Mouse (Mus musculus) neural tube, embryonic 11.5 days (tissue): Measurements from ENCODE around the gene Ccdc40. TPM values are rescaled to one million over a fixed set of nuclear protein-coding genes. Genes with fewer than 3 reads are reported as not detected.
"Not testable (repeated sequence)": the region's sequence is repeated elsewhere in the genome, so short reads cannot be mapped to it uniquely, and the experiment has no call there.

Experiments
- ATAC-seq: fragments of 200-750 bp; cut with Nextera tagmentation; 2 replicates; pipeline ENCODE4 v1.8.0; 2017; ENCODE audit warnings: moderate number of reproducible peaks, mild to moderate bottlenecking, moderate TSS enrichment, moderate library complexity; ENCODE audit not compliant: insufficient read depth, low FRiP score, low TSS enrichment
- DNase-seq: peaks from one replicate; pipeline ENCODE4 v3.0.0-alpha.2; 2015; ENCODE audit warnings: low spot score
- H3K27ac ChIP-seq: fragments of 300-500 bp; sonication (generic); 2 replicates; pipeline ENCODE4 v1.5.1; 2014; ENCODE audit warnings: low read depth, mild to moderate bottlenecking, low read length
- H3K27me3 ChIP-seq: fragments of 300-500 bp; sonication (generic); 2 replicates; pipeline ENCODE4 v1.6.1; 2014; ENCODE audit warnings: mild to moderate bottlenecking, low read length, mixed read lengths; ENCODE audit not compliant: control insufficient read depth, insufficient read depth
- H3K36me3 ChIP-seq: fragments of 300-500 bp; sonication (generic); 2 replicates; pipeline ENCODE4 v1.6.1; 2014; ENCODE audit warnings: mild to moderate bottlenecking, low read length, moderate library complexity, mixed read lengths; ENCODE audit not compliant: control insufficient read depth, insufficient read depth
- H3K4me1 ChIP-seq: fragments of 300-500 bp; sonication (generic); 2 replicates; pipeline ENCODE4 v1.6.1; 2014; ENCODE audit warnings: low read length, mixed read lengths; ENCODE audit not compliant: control insufficient read depth, insufficient read depth
- H3K4me2 ChIP-seq: fragments of 300-500 bp; sonication (generic); 2 replicates; pipeline ENCODE4 v1.6.1; 2014; ENCODE audit warnings: low read depth, mild to moderate bottlenecking, moderate library complexity
- H3K4me3 ChIP-seq: fragments of 300-500 bp; sonication (generic); 2 replicates; pipeline ENCODE4 v1.5.1; 2014; ENCODE audit warnings: low read depth, low read length
- H3K9ac ChIP-seq: fragments of 300-500 bp; sonication (generic); 2 replicates; pipeline ENCODE4 v1.6.1; 2014; ENCODE audit warnings: mild to moderate bottlenecking, low read length
- H3K9me3 ChIP-seq: fragments of 300-500 bp; sonication (generic); 2 replicates; pipeline ENCODE4 v1.6.1; 2016; ENCODE audit warnings: low read length; ENCODE audit not compliant: control insufficient read depth
- WGBS: fragments of 180-500 bp; shearing (Covaris S2); extraction: QIAGEN DNeasy Blood & Tissue Kit; methylation state at CpG from one replicate; pipeline ENCODE4 v1.1.7; 2014; 5-methylcytosine and 5-hydroxymethylcytosine counted together
- polyA plus RNA-seq: library from polyadenylated mRNA; unstranded; fragments of >200 nt; fragmentation: Nextera tagmentation; extraction: Ambion mirVana; gene quantifications from 2 replicates; pipeline ENCODE4 v1.2.1, GENCODE M21; 2014

Ccdc40 gene
- polyA plus RNA-seq, 1 experiment from 2014 or later, result 15.3 TPM

- peak; percentile 13; the same call in 1 of the 2 replicates for ATAC-seq
- Histone ChIP-seq H3K27ac (no peak overlapping the region), H3K27me3 (no peaks in the 10 kb centered on the region), H3K36me3 (peaks cover 4% of the 10 kb centered on the region; the same call in 1 of the 2 replicates), H3K9me3 (peaks cover 3% of the 10 kb centered on the region; the same call in 1 of the 2 replicates), H3K4me2 (peak overlapping the region; percentile 37), H3K4me1 (peaks cover 2% of the 10 kb centered on the region; the same call in 1 of the 2 replicates), H3K9ac (peak overlapping the region; percentile 44; the same call in 1 of the 2 replicates), H3K4me3 (no peak overlapping the region)
- WGBS, result 38% methylated on average over 20 of the region's 20 CpGs
- DNase-seq, result no peak
These were observed 9.4 kb downstream of the Ccdc40 start for GRCm38 (mm10) chr11:119237568-119238304.

GRCm38 (mm10) chr11:119238305-119238721 is 9.9 kb downstream of the Ccdc40 start:
- peaks cover 3% of the 10 kb centered on the region; the same call in 1 of the 2 replicates for H3K9me3 ChIP-seq
- peak; percentile 60 for DNase-seq
- no peak overlapping the region for H3K27ac ChIP-seq
- 0 out of 2 replicates have a peak overlapping the region, but pooled peaks have one; percentile 4 for H3K9ac ChIP-seq
- H3K27me3 ChIP-seq, result no peaks in the 10 kb centered on the region
- H3K4me2 ChIP-seq, result peak overlapping the region; percentile 37
- 17% methylated on average over 11 of the region's 11 CpGs for WGBS
- peaks cover 2% of the 10 kb centered on the region; the same call in 1 of the 2 replicates for H3K4me1 ChIP-seq
- H3K36me3 ChIP-seq, result peaks cover 4% of the 10 kb centered on the region; the same call in 1 of the 2 replicates
- no peak overlapping the region for H3K4me3 ChIP-seq
- peak; percentile 63 for ATAC-seq

- peaks cover 4% of the 10 kb centered on the region; the same call in 1 of the 2 replicates for H3K36me3 ChIP-seq
- 84% methylated on average over 12 of the region's 12 CpGs for WGBS
- peaks cover 2% of the 10 kb centered on the region; the same call in 1 of the 2 replicates for H3K4me1 ChIP-seq
- no peak overlapping the region for H3K4me3 ChIP-seq
- ATAC-seq (no peak), DNase-seq (no peak)
- no peak overlapping the region for H3K9ac ChIP-seq
- no peak overlapping the region for H3K27ac ChIP-seq
- H3K4me2 ChIP-seq, result no peak overlapping the region
- H3K27me3 ChIP-seq, result no peaks in the 10 kb centered on the region
- H3K9me3 ChIP-seq, result peaks cover 3% of the 10 kb centered on the region; the same call in 1 of the 2 replicates
These were observed 11.1 kb downstream of the Ccdc40 start for GRCm38 (mm10) chr11:119239480-119239879.

- ATAC-seq, H3K4me2 ChIP-seq, H3K9me3 ChIP-seq, H3K27me3 ChIP-seq, H3K4me3 ChIP-seq, H3K27ac ChIP-seq, H3K9ac ChIP-seq, H3K36me3 ChIP-seq, H3K4me1 ChIP-seq, DNase-seq: not testable (repeated sequence)
- WGBS, result 92% methylated on average over 6 of the region's 6 CpGs
These were observed 17.2 kb downstream of the Ccdc40 start for GRCm38 (mm10) chr11:119245543-119245942.

GRCm38 (mm10) chr11:119249011-119249410 is 20.6 kb downstream of the Ccdc40 start:
- WGBS, result 29% methylated on average over 6 of the region's 6 CpGs
- Histone ChIP-seq H3K4me3 (no peak overlapping the region), H3K4me1 (peaks cover 7% of the 10 kb centered on the region), H3K27me3 (no peaks in the 10 kb centered on the region), H3K27ac (no peak overlapping the region), H3K36me3 (no peaks in the 10 kb centered on the region), H3K9me3 (no peaks in the 10 kb centered on the region), H3K9ac (no peak overlapping the region), H3K4me2 (no peak overlapping the region)
- ATAC-seq (peak; percentile 55; the same call in 1 of the 2 replicates), DNase-seq (peak; percentile 60)

GRCm38 (mm10) chr11:119250998-119251397 is 22.6 kb downstream of the Ccdc40 start:
- ATAC-seq (no peak), DNase-seq (no peak)
- no peaks in the 10 kb centered on the region for H3K36me3 ChIP-seq
- H3K9me3 ChIP-seq, result no peaks in the 10 kb centered on the region
- H3K9ac ChIP-seq, result no peak overlapping the region
- no peaks in the 10 kb centered on the region for H3K27me3 ChIP-seq
- no peak overlapping the region for H3K4me2 ChIP-seq
- H3K27ac ChIP-seq, result no peak overlapping the region; the same call in 1 of the 2 replicates
- WGBS, result 38% methylated on average over 17 of the region's 17 CpGs
- H3K4me3 ChIP-seq, result no peak overlapping the region
- H3K4me1 ChIP-seq, result peaks cover 7% of the 10 kb centered on the region

- 7% methylated on average over 22 of the region's 22 CpGs for WGBS
- H3K4me1 ChIP-seq, result peaks cover 7% of the 10 kb centered on the region
- H3K36me3 ChIP-seq, result no peaks in the 10 kb centered on the region
- peak overlapping the region; percentile 29; the same call in 1 of the 2 replicates for H3K4me2 ChIP-seq
- DNase-seq, result peak; percentile 79
- H3K27me3 ChIP-seq, result no peaks in the 10 kb centered on the region
- no peak overlapping the region for H3K4me3 ChIP-seq
- H3K9me3 ChIP-seq, result no peaks in the 10 kb centered on the region
- H3K27ac ChIP-seq, result no peak overlapping the region
- peak overlapping the region; percentile 27 for H3K9ac ChIP-seq
- 0 out of 2 replicates have a peak, but pooled peaks have one; percentile 61 for ATAC-seq
These were observed 24.6 kb downstream of the Ccdc40 start for GRCm38 (mm10) chr11:119252854-119253541.

GRCm38 (mm10) chr11:119256557-119256956 is 28.2 kb downstream of the Ccdc40 start:
- H3K27ac ChIP-seq, H3K36me3 ChIP-seq, H3K4me2 ChIP-seq, H3K4me1 ChIP-seq, H3K4me3 ChIP-seq, H3K9me3 ChIP-seq, H3K27me3 ChIP-seq, H3K9ac ChIP-seq, DNase-seq, ATAC-seq: not testable (repeated sequence)
- 83% methylated on average over 5 of the region's 5 CpGs for WGBS
